Mouse (Mus musculus): ENCODE measurements around the gene Gm29735. TPM values are rescaled to one million over a fixed set of nuclear protein-coding genes. Genes with fewer than 3 reads are reported as not detected.
"Not testable (repeated sequence)": the region's sequence is repeated elsewhere in the genome, so short reads cannot be mapped to it uniquely, and the experiment has no call there.

Gene Gm29735
- polyA plus RNA-seq, 1 experiment = not detected

- Histone ChIP-seq H3K9ac (ENCODE audit: low read depth, poor library complexity, severe bottlenecking) (no peak overlapping the region), H3K27me3 (ENCODE audit: control insufficient read depth, insufficient read depth, low read length, poor library complexity, severe bottlenecking) (no peaks in the 10 kb centered on the region), H3K36me3 (ENCODE audit: control insufficient read depth, insufficient read depth, low read length, poor library complexity, severe bottlenecking) (no peaks in the 10 kb centered on the region), H3K27ac (ENCODE audit: insufficient read depth, low read length) (no peak overlapping the region), H3K4me1 (ENCODE audit: control insufficient read depth, insufficient read depth, low read length) (no peaks in the 10 kb centered on the region), H3K9me3 (replicated peaks; ENCODE audit: control insufficient read depth, insufficient read depth, low read length, poor library complexity, severe bottlenecking) (peaks cover 9% of the 10 kb centered on the region; the same call in 1 of the 2 replicates), H3K4me3 (ENCODE audit: low read depth, low read length) (no peak overlapping the region)
- TF ChIP-seq POLR2A (IDR thresholded peaks at IDR 0.05; ENCODE audit: insufficient read depth, low read length) (no peak), CTCF (IDR thresholded peaks at IDR 0.05; ENCODE audit: low read depth, low read length) (no peak), EP300 (IDR thresholded peaks at IDR 0.05; ENCODE audit: insufficient read depth, low read depth, low read length) (no peak)
Measured at GRCm38 (mm10) chr7:142140696-142141095, 16.2 kb downstream of the Gm29735 start.

DNA sequence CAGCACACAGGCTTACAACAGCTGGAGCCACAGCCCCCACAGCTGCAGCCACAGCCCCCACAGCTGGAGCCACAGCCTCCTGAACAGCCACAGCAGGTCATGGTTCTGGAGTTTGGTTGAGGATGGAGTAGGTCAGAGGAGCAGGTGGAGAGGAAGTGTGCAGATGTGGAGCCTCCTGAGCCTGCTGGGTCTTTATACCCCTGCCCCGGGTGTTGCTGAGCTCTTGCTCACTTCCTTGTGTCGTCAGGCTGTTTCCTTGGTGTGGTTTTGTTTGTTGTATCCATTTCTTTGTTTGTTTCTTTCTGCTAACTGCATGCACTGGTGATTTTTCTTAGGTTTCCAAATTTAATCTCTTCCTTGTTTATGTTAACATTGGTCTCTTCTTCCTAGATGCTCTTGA, 21.0 kb downstream of the Gm29735 start, which contains the start of gene Gm39115:
Gene Gm39115 (minus strand): TSS at position 101 of the 400 bp plus-strand sequence.
- not testable (repeated sequence) for H3K4me3 ChIP-seq (ENCODE audit: low read depth, low read length); H3K9me3 ChIP-seq (replicated peaks; ENCODE audit: control insufficient read depth, insufficient read depth, low read length, poor library complexity, severe bottlenecking); H3K9ac ChIP-seq (ENCODE audit: low read depth, poor library complexity, severe bottlenecking); H3K27ac ChIP-seq (ENCODE audit: insufficient read depth, low read length); H3K4me1 ChIP-seq (ENCODE audit: control insufficient read depth, insufficient read depth, low read length); H3K36me3 ChIP-seq (ENCODE audit: control insufficient read depth, insufficient read depth, low read length, poor library complexity, severe bottlenecking); H3K27me3 ChIP-seq (ENCODE audit: control insufficient read depth, insufficient read depth, low read length, poor library complexity, severe bottlenecking)

GRCm38 (mm10) chr7:142134206-142134995, 22.5 kb downstream of the Gm29735 start:
- Histone ChIP-seq H3K27me3 (ENCODE audit: control insufficient read depth, insufficient read depth, low read length, poor library complexity, severe bottlenecking) (no peaks in the 10 kb centered on the region), H3K9me3 (replicated peaks; ENCODE audit: control insufficient read depth, insufficient read depth, low read length, poor library complexity, severe bottlenecking) (no peaks in the 10 kb centered on the region), H3K4me1 (ENCODE audit: control insufficient read depth, insufficient read depth, low read length) (no peaks in the 10 kb centered on the region), H3K27ac (ENCODE audit: insufficient read depth, low read length) (no peak overlapping the region), H3K36me3 (ENCODE audit: control insufficient read depth, insufficient read depth, low read length, poor library complexity, severe bottlenecking) (no peaks in the 10 kb centered on the region), H3K4me3 (ENCODE audit: low read depth, low read length) (no peak overlapping the region), H3K9ac (ENCODE audit: low read depth, poor library complexity, severe bottlenecking) (no peak overlapping the region)
- TF ChIP-seq CTCF (IDR thresholded peaks at IDR 0.05; ENCODE audit: low read depth, low read length) = peak; percentile 51
- TF ChIP-seq POLR2A (IDR thresholded peaks at IDR 0.05; ENCODE audit: insufficient read depth, low read length) = no peak
- no peak for TF ChIP-seq EP300 (IDR thresholded peaks at IDR 0.05; ENCODE audit: insufficient read depth, low read depth, low read length)

- TF ChIP-seq CTCF (IDR thresholded peaks at IDR 0.05; ENCODE audit: low read depth, low read length) = no peak
- TF ChIP-seq POLR2A (IDR thresholded peaks at IDR 0.05; ENCODE audit: insufficient read depth, low read length) = no peak
- no peak for TF ChIP-seq EP300 (IDR thresholded peaks at IDR 0.05; ENCODE audit: insufficient read depth, low read depth, low read length)
- Histone ChIP-seq H3K9me3 (replicated peaks; ENCODE audit: control insufficient read depth, insufficient read depth, low read length, poor library complexity, severe bottlenecking) (no peaks in the 10 kb centered on the region), H3K4me1 (ENCODE audit: control insufficient read depth, insufficient read depth, low read length) (no peaks in the 10 kb centered on the region), H3K36me3 (ENCODE audit: control insufficient read depth, insufficient read depth, low read length, poor library complexity, severe bottlenecking) (no peaks in the 10 kb centered on the region), H3K4me3 (ENCODE audit: low read depth, low read length) (no peak overlapping the region), H3K27ac (ENCODE audit: insufficient read depth, low read length) (no peak overlapping the region), H3K27me3 (ENCODE audit: control insufficient read depth, insufficient read depth, low read length, poor library complexity, severe bottlenecking) (no peaks in the 10 kb centered on the region), H3K9ac (ENCODE audit: low read depth, poor library complexity, severe bottlenecking) (no peak overlapping the region)
Measured at GRCm38 (mm10) chr7:142128843-142129242, 28.1 kb downstream of the Gm29735 start.

GRCm38 (mm10) chr7:142120629-142121028, 36.3 kb downstream of the Gm29735 start, which contains the start of gene Gm45618:
Gm45618 (minus strand) TSS chr7:142120729.
- not testable (repeated sequence) for H3K36me3 ChIP-seq (ENCODE audit: control insufficient read depth, insufficient read depth, low read length, poor library complexity, severe bottlenecking); H3K9ac ChIP-seq (ENCODE audit: low read depth, poor library complexity, severe bottlenecking); H3K9me3 ChIP-seq (replicated peaks; ENCODE audit: control insufficient read depth, insufficient read depth, low read length, poor library complexity, severe bottlenecking); H3K4me3 ChIP-seq (ENCODE audit: low read depth, low read length); H3K27me3 ChIP-seq (ENCODE audit: control insufficient read depth, insufficient read depth, low read length, poor library complexity, severe bottlenecking); H3K4me1 ChIP-seq (ENCODE audit: control insufficient read depth, insufficient read depth, low read length); H3K27ac ChIP-seq (ENCODE audit: insufficient read depth, low read length)

- no peaks in the 10 kb centered on the region for H3K36me3 ChIP-seq (ENCODE audit: control insufficient read depth, insufficient read depth, low read length, poor library complexity, severe bottlenecking)
- H3K27ac ChIP-seq (ENCODE audit: insufficient read depth, low read length) = no peak overlapping the region
Measured at GRCm38 (mm10) chr7:142119632-142120031, 37.3 kb downstream of the Gm29735 start.

More at GRCm38 (mm10) chr7:142119632-142120031, 37.3 kb downstream of the Gm29735 start:
- H3K9me3 ChIP-seq (replicated peaks; ENCODE audit: control insufficient read depth, insufficient read depth, low read length, poor library complexity, severe bottlenecking) = no peaks in the 10 kb centered on the region
- H3K4me3 ChIP-seq (ENCODE audit: low read depth, low read length) = no peak overlapping the region
- no peaks in the 10 kb centered on the region for H3K4me1 ChIP-seq (ENCODE audit: control insufficient read depth, insufficient read depth, low read length)
- H3K9ac ChIP-seq (ENCODE audit: low read depth, poor library complexity, severe bottlenecking) = no peak overlapping the region
- no peaks in the 10 kb centered on the region for H3K27me3 ChIP-seq (ENCODE audit: control insufficient read depth, insufficient read depth, low read length, poor library complexity, severe bottlenecking)
- no peak for TF ChIP-seq POLR2A (IDR thresholded peaks at IDR 0.05; ENCODE audit: insufficient read depth, low read length)
- TF ChIP-seq EP300 (IDR thresholded peaks at IDR 0.05; ENCODE audit: insufficient read depth, low read depth, low read length) = no peak
- peak; percentile 63 for TF ChIP-seq CTCF (IDR thresholded peaks at IDR 0.05; ENCODE audit: low read depth, low read length)

Other genes with a start within 250 kb of the Gm29735 start
- 44.9 and 47.1 TPM in 2 replicates for gene Tollip, start 238.6 kb downstream of the Gm29735 start, polyA plus RNA-seq (2011; ENCODE audit: insufficient read depth, insufficient read length, low read depth, missing spikeins)
- 0.70 and 0.75 TPM in 2 replicates for gene Brsk2, start 207.4 kb downstream of the Gm29735 start, polyA plus RNA-seq (2011; ENCODE audit: insufficient read depth, insufficient read length, low read depth, missing spikeins)
- 19.0 and 20.7 TPM in 2 replicates for gene Mob2, start 96.0 kb downstream of the Gm29735 start, polyA plus RNA-seq (2011; ENCODE audit: insufficient read depth, insufficient read length, low read depth, missing spikeins)
- 2.0 and 2.3 TPM in 2 replicates for gene Dusp8, start 61.3 kb downstream of the Gm29735 start, polyA plus RNA-seq (2011; ENCODE audit: insufficient read depth, insufficient read length, low read depth, missing spikeins)
- not detected in 2 replicates for gene Gm45618, start 36.4 kb downstream of the Gm29735 start, polyA plus RNA-seq (2011; ENCODE audit: insufficient read depth, insufficient read length, low read depth, missing spikeins)
- not detected in 2 replicates for gene Gm39115, start 21.1 kb downstream of the Gm29735 start, polyA plus RNA-seq (2011; ENCODE audit: insufficient read depth, insufficient read length, low read depth, missing spikeins)
- gene Gm45337, start 12.5 kb downstream of the Gm29735 start, polyA plus RNA-seq (2011; ENCODE audit: insufficient read depth, insufficient read length, low read depth, missing spikeins) = not detected in 2 replicates
- gene Gm4553, start 8.6 kb upstream of the Gm29735 start, polyA plus RNA-seq (2011; ENCODE audit: insufficient read depth, insufficient read length, low read depth, missing spikeins) = not detected in 2 replicates
- gene Krtap5-2, start 18.9 kb upstream of the Gm29735 start, polyA plus RNA-seq (2011; ENCODE audit: insufficient read depth, insufficient read length, low read depth, missing spikeins) = not detected in 2 replicates
- gene Gm10153, start 33.3 kb upstream of the Gm29735 start, polyA plus RNA-seq (2011; ENCODE audit: insufficient read depth, insufficient read length, low read depth, missing spikeins) = not detected in 2 replicates
- not detected in 2 replicates for gene Krtap5-3, start 44.3 kb upstream of the Gm29735 start, polyA plus RNA-seq (2011; ENCODE audit: insufficient read depth, insufficient read length, low read depth, missing spikeins)
- gene Gm7579, start 54.7 kb upstream of the Gm29735 start, polyA plus RNA-seq (2011; ENCODE audit: insufficient read depth, insufficient read length, low read depth, missing spikeins) = not detected in 2 replicates
- not detected in 2 replicates for gene Krtap5-5, start 72.9 kb upstream of the Gm29735 start, polyA plus RNA-seq (2011; ENCODE audit: insufficient read depth, insufficient read length, low read depth, missing spikeins)
- gene Gm40460, start 84.0 kb upstream of the Gm29735 start, polyA plus RNA-seq (2011; ENCODE audit: insufficient read depth, insufficient read length, low read depth, missing spikeins) = not detected in 2 replicates
- not detected in 2 replicates for gene Gm2431, start 101.2 kb upstream of the Gm29735 start, polyA plus RNA-seq (2011; ENCODE audit: insufficient read depth, insufficient read length, low read depth, missing spikeins)
- gene Gm4559, start 117.2 kb upstream of the Gm29735 start, polyA plus RNA-seq (2011; ENCODE audit: insufficient read depth, insufficient read length, low read depth, missing spikeins) = not detected in 2 replicates
- gene Krtap5-1, start 140.0 kb upstream of the Gm29735 start, polyA plus RNA-seq (2011; ENCODE audit: insufficient read depth, insufficient read length, low read depth, missing spikeins) = not detected in 2 replicates
- not detected in 2 replicates for gene Krtap5-4, start 146.4 kb upstream of the Gm29735 start, polyA plus RNA-seq (2011; ENCODE audit: insufficient read depth, insufficient read length, low read depth, missing spikeins)
- 0.90 TPM in 1 of 2 replicates, not detected in the other for gene Ifitm10, start 216.6 kb upstream of the Gm29735 start, polyA plus RNA-seq (2011; ENCODE audit: insufficient read depth, insufficient read length, low read depth, missing spikeins)
- not detected in 2 replicates for gene Gm49369, start 225.6 kb upstream of the Gm29735 start, polyA plus RNA-seq (2011; ENCODE audit: insufficient read depth, insufficient read length, low read depth, missing spikeins)
- 248 and 256 TPM in 2 replicates for gene Ctsd, start 230.9 kb upstream of the Gm29735 start, polyA plus RNA-seq (2011; ENCODE audit: insufficient read depth, insufficient read length, low read depth, missing spikeins)